Mouse (Mus musculus): Measurements from ENCODE around the gene Rab40c. TPM values are rescaled to one million over a fixed set of nuclear protein-coding genes. Genes with fewer than 3 reads are reported as not detected.
A peak's percentile ranks its signal among the peaks of the same experiment; 100 is the strongest.

The Rab40c gene
- polyA plus RNA-seq, 1 experiment, result 43.4 TPM

DNA sequence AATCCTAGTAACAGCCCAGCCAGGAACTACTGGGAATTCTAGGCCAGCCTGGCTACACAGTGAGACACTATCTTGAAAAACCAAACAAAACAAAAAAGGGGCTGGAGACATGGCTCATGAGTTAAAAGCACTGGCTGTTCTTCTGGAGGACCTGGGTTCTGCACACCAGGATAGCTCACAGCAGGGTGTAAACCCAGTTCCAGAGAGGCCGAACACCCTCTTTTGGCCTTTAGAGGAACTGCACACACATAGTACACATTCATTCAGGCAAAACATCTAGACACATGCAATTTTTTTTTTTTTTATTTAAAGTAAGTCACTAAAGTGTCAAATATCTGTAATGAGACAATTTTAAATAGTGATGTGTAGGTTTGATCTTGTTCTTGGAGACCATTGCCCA lies 19.3 kb downstream of the Rab40c start:
- Histone ChIP-seq H3K4me3 (ENCODE audit: low read depth, low read length) (no peak overlapping the region), H3K27me3 (ENCODE audit: control insufficient read depth, insufficient read depth, low read length) (no peaks in the 10 kb centered on the region), H3K27ac (ENCODE audit: insufficient read depth, low read depth, low read length) (no peak overlapping the region), H3K4me1 (ENCODE audit: control insufficient read depth, insufficient read depth, insufficient read length, low read length) (no peaks in the 10 kb centered on the region), H3K36me3 (ENCODE audit: control insufficient read depth, insufficient read depth, low read length) (peaks cover 2% of the 10 kb centered on the region; the same call in 1 of the 2 replicates)
- TF ChIP-seq CTCF (IDR thresholded peaks at IDR 0.05; ENCODE audit: extremely low read depth, insufficient read length, insufficient replicate concordance, low read depth, low read length), result no peak
- TF ChIP-seq POLR2A (IDR thresholded peaks at IDR 0.05; ENCODE audit: low read depth, low read length), result no peak
- 98% methylated on average over 1 of the region's 1 CpGs for WGBS

- H3K36me3 ChIP-seq (ENCODE audit: control insufficient read depth, insufficient read depth, low read length), result no peaks in the 10 kb centered on the region; the same call in 1 of the 2 replicates
- no peak for TF ChIP-seq CTCF (IDR thresholded peaks at IDR 0.05; ENCODE audit: extremely low read depth, insufficient read length, insufficient replicate concordance, low read depth, low read length)
- TF ChIP-seq POLR2A (IDR thresholded peaks at IDR 0.05; ENCODE audit: low read depth, low read length), result no peak
- no peak overlapping the region for H3K4me3 ChIP-seq (ENCODE audit: low read depth, low read length)
- H3K27ac ChIP-seq (ENCODE audit: insufficient read depth, low read depth, low read length), result no peak overlapping the region
- WGBS, result 82% methylated on average over 12 of the region's 12 CpGs
- H3K4me1 ChIP-seq (ENCODE audit: control insufficient read depth, insufficient read depth, insufficient read length, low read length), result no peaks in the 10 kb centered on the region
- H3K27me3 ChIP-seq (ENCODE audit: control insufficient read depth, insufficient read depth, low read length), result no peaks in the 10 kb centered on the region
Observed at GRCm38 (mm10) chr17:25895891-25896290, 23.6 kb downstream of the Rab40c start.

DNA sequence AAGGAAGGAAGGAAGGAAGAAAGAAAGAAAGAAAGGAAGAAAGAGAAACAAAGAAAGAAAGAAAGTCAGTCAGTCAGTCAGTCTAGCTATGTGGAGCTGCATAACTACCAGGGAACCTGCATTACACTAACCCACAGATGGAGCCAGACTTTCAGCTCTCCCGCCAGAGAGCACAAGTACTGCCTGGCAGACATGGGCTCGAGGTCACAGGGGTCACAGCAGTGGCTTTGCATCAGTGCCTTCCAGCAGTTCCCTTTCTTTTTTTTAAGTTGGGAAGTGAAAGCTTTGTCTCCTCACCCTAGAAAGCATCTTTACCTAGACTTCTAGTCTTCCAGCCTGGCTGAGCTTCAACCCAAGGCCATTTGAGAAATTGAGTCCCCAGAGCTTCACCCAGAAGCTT lies 24.1 kb downstream of the Rab40c start:
- no peaks in the 10 kb centered on the region for H3K4me1 ChIP-seq (ENCODE audit: control insufficient read depth, insufficient read depth, insufficient read length, low read length)
- no peak overlapping the region for H3K4me3 ChIP-seq (ENCODE audit: low read depth, low read length)
- H3K27me3 ChIP-seq (ENCODE audit: control insufficient read depth, insufficient read depth, low read length), result no peaks in the 10 kb centered on the region
- whole genome bisulfite sequencing, result 53% methylated on average over 2 of the region's 2 CpGs
- H3K27ac ChIP-seq (ENCODE audit: insufficient read depth, low read depth, low read length), result no peak overlapping the region
- H3K36me3 ChIP-seq (ENCODE audit: control insufficient read depth, insufficient read depth, low read length), result no peaks in the 10 kb centered on the region
- no peak for TF ChIP-seq POLR2A (IDR thresholded peaks at IDR 0.05; ENCODE audit: low read depth, low read length)
- no peak for TF ChIP-seq CTCF (IDR thresholded peaks at IDR 0.05; ENCODE audit: extremely low read depth, insufficient read length, insufficient replicate concordance, low read depth, low read length)

DNA sequence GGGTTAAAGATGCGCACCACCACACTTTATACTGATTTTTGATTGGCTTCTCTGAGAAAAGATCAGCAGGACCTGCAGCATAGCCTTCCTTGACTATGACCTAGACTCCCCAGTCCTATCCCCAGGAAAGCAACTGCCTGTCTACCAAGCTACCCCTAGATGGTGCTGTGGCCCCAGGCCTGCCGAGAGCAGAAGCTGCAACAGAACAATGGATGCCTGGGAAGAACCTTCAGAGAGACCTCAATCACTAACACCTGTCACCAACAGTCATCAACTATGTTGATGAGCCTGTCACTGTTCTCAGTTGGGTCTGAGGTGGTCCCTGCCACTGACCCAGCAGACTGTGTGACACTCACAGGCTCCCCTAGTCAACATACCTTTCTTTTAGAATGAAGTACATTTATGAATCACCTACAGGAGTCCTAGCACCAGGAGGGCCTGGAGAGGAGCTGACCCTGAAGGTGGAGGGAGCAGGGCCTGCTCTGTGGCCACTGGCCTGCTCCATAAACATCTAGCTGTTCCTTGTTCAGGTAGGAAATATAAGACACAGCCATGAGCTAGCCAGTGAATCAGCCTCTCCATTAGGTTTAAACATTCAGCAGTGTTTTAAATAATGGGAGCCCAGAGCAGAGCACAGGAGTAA lies 25.4 kb downstream of the Rab40c start:
- WGBS, result 33% methylated on average over 2 of the region's 2 CpGs
- Histone ChIP-seq H3K27ac (ENCODE audit: insufficient read depth, low read depth, low read length) (no peak overlapping the region), H3K36me3 (ENCODE audit: control insufficient read depth, insufficient read depth, low read length) (peaks cover 6% of the 10 kb centered on the region), H3K4me1 (ENCODE audit: control insufficient read depth, insufficient read depth, insufficient read length, low read length) (no peaks in the 10 kb centered on the region), H3K4me3 (ENCODE audit: low read depth, low read length) (no peak overlapping the region), H3K27me3 (ENCODE audit: control insufficient read depth, insufficient read depth, low read length) (no peaks in the 10 kb centered on the region)
- TF ChIP-seq POLR2A (IDR thresholded peaks at IDR 0.05; ENCODE audit: low read depth, low read length) (no peak), CTCF (IDR thresholded peaks at IDR 0.05; ENCODE audit: extremely low read depth, insufficient read length, insufficient replicate concordance, low read depth, low read length) (peak; percentile 97; the same call in 1 of the 2 replicates)

- Histone ChIP-seq H3K4me1 (ENCODE audit: control insufficient read depth, insufficient read depth, insufficient read length, low read length) (no peaks in the 10 kb centered on the region), H3K27ac (ENCODE audit: insufficient read depth, low read depth, low read length) (no peak overlapping the region), H3K36me3 (ENCODE audit: control insufficient read depth, insufficient read depth, low read length) (peaks cover 16% of the 10 kb centered on the region), H3K27me3 (ENCODE audit: control insufficient read depth, insufficient read depth, low read length) (no peaks in the 10 kb centered on the region), H3K4me3 (ENCODE audit: low read depth, low read length) (no peak overlapping the region)
- TF ChIP-seq POLR2A (IDR thresholded peaks at IDR 0.05; ENCODE audit: low read depth, low read length) (no peak), CTCF (IDR thresholded peaks at IDR 0.05; ENCODE audit: extremely low read depth, insufficient read length, insufficient replicate concordance, low read depth, low read length) (no peak)
- 86% methylated on average over 3 of the region's 3 CpGs for WGBS
Observed at GRCm38 (mm10) chr17:25888837-25889236, 30.7 kb downstream of the Rab40c start.

DNA sequence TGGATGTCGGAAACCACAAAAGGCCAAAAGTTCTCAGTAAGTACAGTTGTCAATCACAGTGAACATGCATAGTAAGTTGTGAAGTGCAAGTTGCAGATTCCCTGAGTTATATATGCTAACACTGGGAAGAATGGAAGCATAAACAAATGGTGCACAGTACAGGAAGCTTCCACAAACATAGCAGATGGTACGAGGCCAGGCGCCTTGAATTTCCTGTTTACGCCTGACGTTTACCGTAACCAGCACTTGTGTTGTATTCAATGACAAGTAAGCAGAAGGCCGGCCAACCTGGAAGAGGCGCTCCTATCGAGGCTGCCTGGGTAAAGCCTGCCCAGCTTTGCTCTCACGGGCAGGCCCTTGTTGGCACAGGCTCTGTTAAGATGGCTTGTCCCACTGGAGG lies 32.1 kb downstream of the Rab40c start:
- peaks cover 29% of the 10 kb centered on the region for H3K36me3 ChIP-seq (ENCODE audit: control insufficient read depth, insufficient read depth, low read length)
- no peaks in the 10 kb centered on the region for H3K27me3 ChIP-seq (ENCODE audit: control insufficient read depth, insufficient read depth, low read length)
- WGBS, result 78% methylated on average over 10 of the region's 10 CpGs
- no peak overlapping the region for H3K27ac ChIP-seq (ENCODE audit: insufficient read depth, low read depth, low read length)
- H3K4me3 ChIP-seq (ENCODE audit: low read depth, low read length), result no peak overlapping the region
- H3K4me1 ChIP-seq (ENCODE audit: control insufficient read depth, insufficient read depth, insufficient read length, low read length), result no peaks in the 10 kb centered on the region
- TF ChIP-seq POLR2A (IDR thresholded peaks at IDR 0.05; ENCODE audit: low read depth, low read length) (no peak), CTCF (IDR thresholded peaks at IDR 0.05; ENCODE audit: extremely low read depth, insufficient read length, insufficient replicate concordance, low read depth, low read length) (no peak)

GRCm38 (mm10) chr17:25886806-25887205 lies 32.7 kb downstream of the Rab40c start:
- Histone ChIP-seq H3K4me3 (ENCODE audit: low read depth, low read length) (no peak overlapping the region), H3K4me1 (ENCODE audit: control insufficient read depth, insufficient read depth, insufficient read length, low read length) (no peaks in the 10 kb centered on the region), H3K27ac (ENCODE audit: insufficient read depth, low read depth, low read length) (no peak overlapping the region), H3K36me3 (ENCODE audit: control insufficient read depth, insufficient read depth, low read length) (peaks cover 30% of the 10 kb centered on the region), H3K27me3 (ENCODE audit: control insufficient read depth, insufficient read depth, low read length) (no peaks in the 10 kb centered on the region)
- TF ChIP-seq CTCF (IDR thresholded peaks at IDR 0.05; ENCODE audit: extremely low read depth, insufficient read length, insufficient replicate concordance, low read depth, low read length) (no peak), POLR2A (IDR thresholded peaks at IDR 0.05; ENCODE audit: low read depth, low read length) (no peak)
